Mouse (Mus musculus) olfactory bulb, adult 2 months (tissue): Measurements from ENCODE around the gene Lama5.

Experiments
- CTCF ChIP-seq: fragments of 200-500 bp; IDR thresholded peaks from 2 replicates; pipeline ENCODE4 v1.5.1; 2012; ENCODE audit warnings: low read depth, mild to moderate bottlenecking, low read length, moderate library complexity; ENCODE audit not compliant: insufficient read depth
- POLR2A ChIP-seq: fragments of 200-500 bp; IDR thresholded peaks from 2 replicates; pipeline ENCODE4 v1.6.1; 2012; ENCODE audit warnings: mild to moderate bottlenecking, low read depth, low read length, moderate library complexity; ENCODE audit not compliant: insufficient read depth

GRCm38 (mm10) chr2:180250930-180251611, 25.4 kb upstream of the Lama5 start:
- TF ChIP-seq POLR2A (no peak), CTCF (peak; percentile 44)
